Mouse (Mus musculus): Measurements from ENCODE around the gene Kif2c.

The Kif2c gene

DNA sequence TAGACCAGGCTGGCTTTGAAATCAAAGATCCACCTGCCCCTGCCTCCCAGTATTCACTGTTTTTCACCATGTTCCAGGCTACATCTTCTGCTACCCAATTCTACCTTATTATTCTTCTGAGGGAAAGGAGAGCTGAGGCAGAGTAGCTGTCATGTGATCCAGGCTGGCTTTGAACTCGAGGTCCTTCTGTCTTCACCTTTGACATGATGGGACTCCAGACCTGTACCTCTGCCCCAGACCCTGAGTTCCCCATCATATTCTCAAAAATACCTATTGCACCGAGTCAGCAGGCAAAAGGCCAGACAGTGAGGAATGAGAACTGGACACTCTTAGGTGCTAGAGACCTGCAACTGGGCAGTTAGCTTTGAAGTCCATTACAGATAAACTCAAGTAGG lies 47.8 kb downstream of the Kif2c start:
- no peak for DNase-seq (ENCODE audit: low spot score)

DNA sequence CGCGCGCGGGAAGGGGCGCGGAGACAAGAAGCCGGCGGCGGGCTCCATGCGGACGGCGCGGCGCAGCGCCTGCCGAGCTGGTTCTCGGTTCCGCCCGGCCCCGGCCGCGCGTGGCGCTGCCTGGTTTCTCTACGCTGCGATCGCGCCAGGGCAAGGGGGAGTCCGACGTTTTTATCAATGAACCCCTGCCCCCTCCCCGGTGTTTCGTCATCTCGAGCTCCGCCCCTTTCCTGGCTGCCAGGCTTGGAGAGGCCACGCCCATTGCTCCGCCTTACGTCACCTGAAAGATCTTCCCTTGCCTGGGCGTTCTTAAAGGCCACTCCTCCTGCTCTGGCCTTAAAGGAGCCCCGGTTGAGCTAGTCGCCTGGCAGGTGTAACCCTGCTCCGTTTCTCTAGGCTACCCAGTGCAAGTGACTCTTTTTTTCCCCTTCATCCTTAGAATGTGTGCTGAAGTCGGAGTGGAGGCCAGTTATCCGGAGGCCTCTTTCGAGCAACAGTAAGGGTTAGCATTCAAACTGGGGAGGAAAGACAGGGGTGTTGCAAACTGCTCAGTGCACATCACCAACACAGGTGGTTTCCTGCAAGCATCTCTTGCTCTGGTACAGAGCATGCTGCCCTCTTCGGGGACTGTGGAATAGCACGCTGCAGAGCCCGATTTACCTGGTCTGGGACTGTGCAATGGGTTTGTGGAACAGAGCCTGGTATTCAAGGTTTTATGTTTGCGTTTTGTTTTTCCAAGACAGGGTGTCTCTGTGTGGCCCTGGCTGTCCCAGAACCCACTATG lies 48.4 kb downstream of the Kif2c start, which contains the start of gene Plk3:
Gene Plk3, minus strand, starts transcription at position 147 of the 784 bp plus-strand sequence.
- DNase-seq (ENCODE audit: low spot score), result peak; percentile 99

- no peak for DNase-seq (ENCODE audit: low spot score)
Observed at GRCm38 (mm10) chr4:117133366-117133796, 49.1 kb downstream of the Kif2c start.

DNA sequence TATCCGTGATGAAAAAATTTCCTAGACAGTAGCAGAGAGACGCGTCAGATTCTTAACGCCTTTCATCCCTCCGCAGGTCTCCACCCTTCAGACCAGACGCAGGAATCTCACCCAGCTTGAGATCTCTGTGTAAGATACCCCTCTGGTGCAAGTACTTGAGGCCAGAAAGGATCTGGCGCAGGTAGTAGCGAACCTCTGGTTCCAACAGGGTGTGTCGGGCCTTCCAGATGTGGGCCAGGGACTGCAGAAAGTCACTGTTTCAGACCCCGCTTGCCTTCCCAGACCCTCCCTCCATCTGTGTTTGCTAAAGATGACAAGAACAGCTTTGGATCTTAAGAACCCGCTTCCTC lies 49.7 kb downstream of the Kif2c start:
- no peak for DNase-seq (ENCODE audit: low spot score)

DNA sequence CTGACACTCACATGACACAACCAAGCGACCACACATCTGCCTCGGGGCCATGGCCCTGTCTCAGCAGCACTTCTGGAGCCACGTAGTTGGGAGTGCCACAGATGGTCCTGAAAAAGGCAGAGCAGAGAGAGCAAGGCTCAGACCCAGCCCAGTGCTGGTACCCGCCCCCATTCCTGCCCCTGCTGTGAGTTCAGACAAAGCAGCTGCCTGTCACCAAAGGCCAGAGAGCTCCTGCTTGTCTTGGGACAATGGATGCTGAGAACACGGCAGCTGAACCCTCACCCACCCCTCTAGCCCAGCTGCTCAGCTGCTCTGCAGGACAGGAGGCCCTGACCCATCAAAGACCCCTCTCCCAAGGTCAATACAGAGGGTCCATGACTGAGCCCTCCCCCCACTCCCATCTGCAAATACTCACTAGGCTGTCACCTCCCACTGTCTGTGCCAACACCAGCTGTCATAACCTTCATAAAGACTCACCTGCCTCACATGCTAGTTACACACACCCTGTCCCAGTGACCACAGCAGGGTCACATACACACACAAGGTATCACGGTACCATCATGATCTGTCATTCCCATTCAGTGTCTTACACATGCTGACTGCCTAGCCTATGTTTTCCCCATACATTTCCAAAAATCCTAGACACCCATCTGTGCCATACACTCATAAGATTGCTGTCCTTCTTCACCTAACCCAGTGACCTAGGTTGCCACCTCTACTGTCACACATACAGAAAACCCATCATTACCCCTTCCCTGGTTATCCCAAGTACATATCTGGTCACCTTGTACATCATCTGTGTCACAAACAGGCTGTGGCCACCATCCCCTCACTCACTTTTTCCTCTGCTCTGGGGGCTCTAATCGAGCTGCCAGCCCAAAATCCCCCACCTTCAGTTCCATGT lies 50.3 kb downstream of the Kif2c start:
- peak; percentile 86 for DNase-seq (ENCODE audit: low spot score)

- DNase-seq (ENCODE audit: low spot score), result no peak
Observed at GRCm38 (mm10) chr4:117131198-117131597, 51.2 kb downstream of the Kif2c start.

GRCm38 (mm10) chr4:117130790-117131189 lies 51.6 kb downstream of the Kif2c start:
- peak; percentile 57 for DNase-seq (ENCODE audit: low spot score)

- DNase-seq (ENCODE audit: low spot score), result no peak
Observed at GRCm38 (mm10) chr4:117127991-117128686, 54.3 kb downstream of the Kif2c start.

DNA sequence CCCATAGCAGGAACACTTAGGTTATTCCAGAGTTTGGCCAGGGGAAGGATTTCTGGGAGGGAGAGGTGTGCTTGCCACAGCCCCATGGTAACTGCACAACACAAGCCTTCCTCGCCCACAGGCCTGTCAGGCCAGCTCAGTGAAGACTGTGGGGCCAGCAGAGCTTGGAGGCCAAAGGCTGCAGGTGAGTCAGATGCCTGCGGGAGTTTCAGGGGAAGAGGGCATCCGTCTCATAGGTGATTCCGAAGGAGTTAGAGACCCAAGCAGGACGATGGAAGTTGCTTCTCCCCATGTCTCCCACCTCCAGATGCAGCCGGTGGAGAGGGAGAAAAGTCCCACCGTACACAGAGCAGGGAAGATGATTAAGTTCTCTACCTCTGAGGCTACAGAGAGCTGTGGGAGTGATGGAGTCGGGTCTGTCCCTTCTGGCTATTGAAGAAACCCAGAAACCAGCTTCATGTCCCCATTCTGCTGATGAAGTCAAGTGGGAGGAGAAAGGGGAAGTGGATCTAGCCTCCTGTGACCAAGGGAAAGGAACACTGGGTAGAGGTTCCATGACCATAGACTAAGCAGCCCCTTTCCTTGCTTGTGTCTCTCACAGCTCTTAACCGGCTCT lies 55.7 kb downstream of the Kif2c start, which contains the start of gene Tctex1d4:
Gene Tctex1d4, plus strand, starts transcription at position 120 of the 616 bp plus-strand sequence.
- DNase-seq (ENCODE audit: low spot score), result no peak

DNA sequence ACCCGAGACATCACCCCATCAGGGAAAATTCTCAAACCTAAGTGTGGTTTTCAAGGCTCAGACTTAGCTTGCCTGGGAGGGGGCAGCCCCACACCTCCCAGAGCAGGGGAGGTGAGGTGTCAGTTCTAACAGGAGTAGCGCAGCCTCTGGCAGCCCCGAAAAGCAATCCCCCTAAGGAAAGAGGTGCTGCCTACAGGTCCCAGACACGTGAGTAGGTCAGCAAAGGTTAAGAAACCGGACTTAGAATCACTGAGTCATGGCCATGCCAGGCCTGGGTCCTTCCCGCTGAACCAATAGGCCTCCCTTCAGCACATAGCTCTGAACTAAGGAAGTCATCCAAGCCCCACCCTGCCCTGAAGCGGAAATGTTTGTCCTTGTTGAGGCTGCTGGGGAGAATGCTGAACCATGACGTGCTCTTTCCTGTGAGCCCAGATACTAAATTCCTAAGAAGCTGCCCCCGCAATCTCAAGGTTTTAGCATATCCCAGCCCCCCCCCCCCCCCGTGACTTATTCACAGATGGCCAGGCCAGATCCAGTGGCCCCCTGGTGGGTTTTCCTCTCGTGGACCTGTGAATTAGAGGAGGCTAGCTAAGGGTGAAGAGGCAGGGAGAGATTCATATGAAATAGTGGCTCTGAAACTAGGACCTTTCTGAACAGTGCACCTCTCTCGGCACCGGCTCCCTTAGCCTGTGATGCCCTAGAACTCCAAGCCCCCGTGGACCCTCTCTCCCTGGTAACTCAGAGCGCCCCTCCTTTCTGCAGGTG lies 56.3 kb downstream of the Kif2c start:
- no peak for DNase-seq (ENCODE audit: low spot score)

GRCm38 (mm10) chr4:117125348-117125909 lies 57.0 kb downstream of the Kif2c start, which contains the start of gene Btbd19:
Gene Btbd19, minus strand, starts transcription at chr4:117125725.
- peak; percentile 67 for DNase-seq (ENCODE audit: low spot score)

DNA sequence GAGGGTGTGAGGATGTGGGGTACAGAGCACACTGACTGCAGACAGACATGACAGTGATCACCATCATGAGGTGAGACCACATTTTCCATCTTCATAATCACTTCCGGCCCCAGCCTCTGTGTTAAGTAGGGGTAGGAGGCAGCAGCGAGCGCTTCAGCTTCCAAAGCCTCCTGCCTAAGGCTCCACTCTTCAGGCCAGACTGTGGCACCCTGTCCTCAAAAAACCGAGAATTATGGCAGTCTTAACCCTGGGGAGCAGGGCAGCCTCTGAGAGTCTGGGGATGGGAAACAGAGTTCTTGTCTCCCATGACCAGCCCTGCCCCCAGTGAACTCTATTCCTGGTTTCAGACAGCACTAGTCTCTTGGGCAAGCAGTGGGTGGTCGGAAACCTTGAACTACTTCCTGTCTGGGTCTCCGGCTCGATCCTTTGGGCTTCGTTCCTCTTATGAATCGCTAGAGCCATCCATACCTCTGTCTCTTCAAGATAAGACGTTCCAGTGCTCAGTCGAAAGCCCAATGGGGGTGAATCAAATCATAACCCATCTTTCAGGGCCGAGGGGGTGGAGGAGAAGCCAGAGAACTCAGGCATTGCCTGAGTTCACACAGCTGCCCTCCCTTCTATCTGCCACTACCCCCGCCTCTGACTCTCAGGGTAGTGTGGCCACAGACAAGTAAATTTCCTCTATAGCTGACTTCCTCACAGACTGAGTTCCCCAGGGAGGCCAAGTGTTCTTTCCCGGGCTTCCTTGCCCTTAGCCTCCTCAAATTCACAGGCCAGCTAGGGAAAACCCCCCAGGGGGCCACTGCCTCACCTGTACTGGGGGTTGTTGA lies 57.7 kb downstream of the Kif2c start:
- no peak for DNase-seq (ENCODE audit: low spot score)

GRCm38 (mm10) chr4:117124218-117124517 lies 58.3 kb downstream of the Kif2c start:
- DNase-seq (ENCODE audit: low spot score), result no peak

GRCm38 (mm10) chr4:117123546-117124217 lies 58.8 kb downstream of the Kif2c start:
- no peak for DNase-seq (ENCODE audit: low spot score)

DNA sequence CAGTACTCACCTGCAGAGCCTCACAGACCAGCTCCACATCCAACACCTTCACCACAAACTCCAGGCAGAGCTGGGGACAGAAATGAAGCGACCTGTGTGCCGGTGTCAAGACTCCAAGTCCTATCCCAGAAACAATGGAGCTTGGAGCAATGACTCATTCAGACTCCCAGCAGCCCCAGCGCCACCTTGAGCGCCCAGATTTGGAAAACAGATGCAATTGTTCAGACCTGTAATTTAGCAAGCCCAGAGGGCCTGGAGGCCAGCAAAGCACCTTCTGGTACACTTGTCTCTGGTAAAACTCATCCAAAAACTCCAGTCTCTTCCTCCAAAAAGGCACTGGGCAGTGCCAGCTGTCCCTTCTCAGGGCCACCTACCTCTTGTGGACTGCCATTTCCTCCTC lies 60.2 kb downstream of the Kif2c start:
- no peak for DNase-seq (ENCODE audit: low spot score)

- peak; percentile 95 for DNase-seq (ENCODE audit: low spot score)
Observed at GRCm38 (mm10) chr4:117120445-117121414, 61.7 kb downstream of the Kif2c start.

GRCm38 (mm10) chr4:117120052-117120444 lies 62.4 kb downstream of the Kif2c start:
- DNase-seq (ENCODE audit: low spot score), result peak; percentile 17

- no peak for DNase-seq (ENCODE audit: low spot score)
Observed at GRCm38 (mm10) chr4:117119636-117120035, 62.8 kb downstream of the Kif2c start.

All from retina, embryonic 14.5 days (tissue).